Mouse (Mus musculus): ENCODE data around the gene Rho. TPM values are rescaled to one million over a fixed set of nuclear protein-coding genes. Genes with fewer than 3 reads are reported as not detected.
A peak's percentile ranks its signal among the peaks of the same experiment; 100 is the strongest.

Rho gene
- polyA plus RNA-seq, 1 experiment from 2014 or later, result not detected

DNA sequence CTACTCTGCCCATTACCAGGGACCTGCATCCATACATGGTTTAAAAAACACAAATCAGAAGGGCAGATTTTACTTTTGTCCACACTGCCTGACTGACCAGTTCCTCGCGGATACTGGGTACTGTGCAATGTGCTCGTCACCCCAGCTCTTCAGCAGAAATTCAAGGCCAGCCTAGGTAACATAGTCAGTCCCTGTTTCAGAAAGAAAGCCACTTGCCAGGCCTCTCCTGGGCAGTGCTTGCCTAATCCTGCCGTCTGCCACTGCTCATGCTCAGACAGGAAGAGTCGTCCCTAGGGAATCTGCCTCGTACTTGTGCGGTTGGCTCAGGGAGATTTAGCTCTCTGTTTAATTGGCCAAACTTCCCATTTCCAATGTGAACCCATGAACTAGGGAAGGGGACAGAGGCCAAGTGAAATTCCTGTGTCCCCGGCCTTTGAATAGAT is 30.0 kb upstream of the Rho start:
- Histone ChIP-seq H3K27ac (no peak overlapping the region), H3K27me3 (no peaks in the 10 kb centered on the region), H3K4me2 (no peak overlapping the region), H3K9me3 (replicated peaks) (no peaks in the 10 kb centered on the region), H3K4me1 (replicated peaks) (peaks cover 11% of the 10 kb centered on the region), H3K36me3 (no peaks in the 10 kb centered on the region), H3K4me3 (replicated peaks) (no peak overlapping the region), H3K9ac (no peak overlapping the region)
- DNase-seq (no peak), ATAC-seq (ENCODE audit: low read depth) (no peak)
- WGBS (ENCODE audit: insufficient replicate concordance), result 69% methylated on average over 8 of the region's 8 CpGs

DNA sequence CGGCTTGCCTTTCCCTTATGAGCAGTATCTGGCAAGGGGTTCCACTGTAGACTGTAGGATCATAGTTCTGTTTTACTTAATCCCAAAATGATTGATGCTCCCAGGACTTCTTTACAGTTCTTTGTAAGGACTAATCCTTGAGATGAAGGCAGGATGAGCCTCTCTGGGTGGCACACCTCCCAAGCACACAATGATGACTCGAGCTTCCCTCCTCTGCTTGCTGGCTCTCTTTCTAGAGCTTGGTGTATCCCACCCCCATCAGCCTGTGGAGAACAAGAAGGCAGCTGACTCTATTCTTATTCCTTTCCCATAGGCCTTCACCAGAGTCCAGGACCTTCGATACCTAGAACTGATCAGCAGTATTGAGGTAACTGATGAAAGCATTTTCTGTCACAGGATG is 29.0 kb upstream of the Rho start:
- Histone ChIP-seq H3K9ac (no peak overlapping the region), H3K4me3 (replicated peaks) (no peak overlapping the region), H3K36me3 (no peaks in the 10 kb centered on the region), H3K9me3 (replicated peaks) (no peaks in the 10 kb centered on the region), H3K27me3 (no peaks in the 10 kb centered on the region), H3K4me1 (replicated peaks) (peaks cover 16% of the 10 kb centered on the region), H3K4me2 (no peak overlapping the region), H3K27ac (no peak overlapping the region)
- WGBS (ENCODE audit: insufficient replicate concordance), result 62% methylated on average over 3 of the region's 3 CpGs
- ATAC-seq (ENCODE audit: low read depth), result no peak
- DNase-seq, result no peak

DNA sequence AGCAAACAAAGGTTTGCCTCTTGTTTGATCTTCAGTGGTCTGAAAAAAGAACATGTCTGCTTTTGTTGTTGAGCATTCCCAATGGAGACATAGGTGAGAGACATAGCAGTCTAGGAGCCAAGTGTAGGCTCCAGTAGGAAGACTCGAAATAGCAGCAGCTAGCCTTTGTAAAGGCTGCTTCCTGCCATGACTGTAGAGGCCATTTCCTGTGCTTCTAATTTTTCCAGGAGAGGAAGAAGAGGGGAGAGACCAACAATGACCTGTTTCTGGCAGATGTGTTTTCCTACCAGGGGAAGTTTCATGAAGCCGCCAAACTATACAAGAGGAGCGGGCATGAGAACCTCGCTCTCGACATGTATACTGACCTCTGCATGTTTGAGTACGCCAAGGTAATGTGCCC is 26.0 kb upstream of the Rho start:
- H3K4me1 ChIP-seq (replicated peaks), result peaks cover 46% of the 10 kb centered on the region
- no peaks in the 10 kb centered on the region for H3K36me3 ChIP-seq
- DNase-seq (no peak), ATAC-seq (ENCODE audit: low read depth) (no peak)
- no peak overlapping the region for H3K9ac ChIP-seq
- 64% methylated on average over 6 of the region's 6 CpGs for WGBS (ENCODE audit: insufficient replicate concordance)
- H3K4me3 ChIP-seq (replicated peaks), result no peak overlapping the region
- no peak overlapping the region for H3K27ac ChIP-seq
- no peak overlapping the region for H3K4me2 ChIP-seq
- H3K27me3 ChIP-seq, result no peaks in the 10 kb centered on the region
- no peaks in the 10 kb centered on the region for H3K9me3 ChIP-seq (replicated peaks)

DNA sequence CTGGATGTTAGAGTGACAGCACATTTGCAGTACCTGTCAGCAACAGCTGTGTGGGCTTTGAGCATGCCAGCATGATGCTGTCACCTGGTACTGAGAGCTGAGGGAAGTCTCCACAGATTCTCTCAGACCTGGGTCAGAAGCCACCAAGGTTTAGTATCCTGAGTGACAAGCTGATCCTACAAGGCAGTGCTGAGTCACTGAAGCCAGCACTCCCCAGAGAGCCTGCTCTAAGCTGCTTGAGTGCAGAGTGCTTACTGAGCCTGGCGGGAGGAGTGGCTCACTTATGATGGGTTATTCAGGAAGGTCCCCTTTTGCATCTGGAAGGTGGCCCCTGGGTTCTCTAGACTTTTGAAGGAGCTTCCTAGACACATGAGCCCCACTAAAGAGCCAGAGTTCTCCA is 25.1 kb upstream of the Rho start:
- H3K4me2 ChIP-seq, result no peak overlapping the region
- no peak overlapping the region for H3K27ac ChIP-seq
- no peak overlapping the region for H3K9ac ChIP-seq
- WGBS (ENCODE audit: insufficient replicate concordance), result 14% methylated on average over 1 of the region's 1 CpGs
- H3K36me3 ChIP-seq, result no peaks in the 10 kb centered on the region
- H3K27me3 ChIP-seq, result no peaks in the 10 kb centered on the region
- DNase-seq (no peak), ATAC-seq (ENCODE audit: low read depth) (no peak)
- H3K4me1 ChIP-seq (replicated peaks), result peaks cover 47% of the 10 kb centered on the region
- H3K4me3 ChIP-seq (replicated peaks), result no peak overlapping the region
- H3K9me3 ChIP-seq (replicated peaks), result no peaks in the 10 kb centered on the region

DNA sequence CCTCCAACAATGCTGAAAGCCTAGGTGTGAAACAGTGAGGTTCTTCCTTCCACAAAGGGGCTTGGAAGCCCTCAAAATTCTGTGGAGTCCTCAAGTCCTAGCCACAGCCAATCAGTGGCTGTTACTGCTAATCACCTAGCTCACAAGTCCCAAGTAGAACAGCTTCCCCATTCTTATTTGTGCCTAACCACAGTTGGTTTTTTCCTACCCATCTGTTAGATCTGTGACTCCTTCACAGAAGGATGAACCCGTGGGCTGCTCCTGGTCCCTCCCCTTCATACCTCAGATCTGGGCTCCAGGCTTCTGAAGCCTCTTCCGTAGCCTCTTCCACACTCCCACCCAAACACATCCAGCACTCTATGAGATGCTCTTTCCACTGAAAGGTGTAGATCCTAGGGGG is 24.7 kb upstream of the Rho start:
- H3K4me2 ChIP-seq, result no peak overlapping the region
- no peak for DNase-seq
- no peak overlapping the region for H3K27ac ChIP-seq
- H3K4me3 ChIP-seq (replicated peaks), result no peak overlapping the region
- no peak overlapping the region for H3K9ac ChIP-seq
- 26% methylated on average over 2 of the region's 2 CpGs for WGBS (ENCODE audit: insufficient replicate concordance)
- H3K36me3 ChIP-seq, result no peaks in the 10 kb centered on the region
- H3K4me1 ChIP-seq (replicated peaks), result peaks cover 47% of the 10 kb centered on the region
- H3K27me3 ChIP-seq, result no peaks in the 10 kb centered on the region
- no peak for ATAC-seq (ENCODE audit: low read depth)
- H3K9me3 ChIP-seq (replicated peaks), result no peaks in the 10 kb centered on the region

DNA sequence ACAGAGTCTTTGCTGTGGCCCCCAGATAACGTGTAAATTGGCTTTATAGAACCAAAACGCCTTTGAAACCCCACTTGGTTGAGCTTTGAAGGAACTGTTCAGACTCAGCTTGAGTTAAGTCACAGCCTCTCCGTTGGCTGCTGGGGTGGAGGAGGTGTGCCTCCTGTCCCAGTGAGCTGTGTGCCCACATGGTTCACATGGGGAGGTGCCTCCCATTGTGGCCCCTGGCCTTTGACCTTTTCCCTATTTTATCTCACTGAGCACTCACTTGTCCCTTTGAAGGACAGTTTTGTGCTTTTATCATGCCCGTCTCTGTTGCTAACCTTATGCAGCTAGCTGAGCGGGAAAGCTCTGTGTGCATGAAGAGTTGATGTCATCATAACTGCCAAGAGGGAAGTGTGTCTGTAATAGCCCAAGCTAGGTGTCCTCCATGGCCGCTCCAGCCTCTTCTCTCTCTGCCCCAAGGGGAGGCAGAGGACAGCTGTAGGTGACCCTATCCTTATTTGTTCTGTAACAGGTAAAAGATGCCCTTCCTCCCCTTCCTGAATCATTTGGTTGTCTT is 23.0 kb upstream of the Rho start:
- DNase-seq (peak; percentile 15), ATAC-seq (ENCODE audit: low read depth) (peak; percentile 43)
- peaks cover 47% of the 10 kb centered on the region for H3K4me1 ChIP-seq (replicated peaks)
- 12% methylated on average over 6 of the region's 6 CpGs for WGBS (ENCODE audit: insufficient replicate concordance)
- no peak overlapping the region for H3K4me3 ChIP-seq (replicated peaks)
- H3K9me3 ChIP-seq (replicated peaks), result no peaks in the 10 kb centered on the region
- no peaks in the 10 kb centered on the region for H3K27me3 ChIP-seq
- no peak overlapping the region for H3K4me2 ChIP-seq
- no peak overlapping the region for H3K27ac ChIP-seq
- H3K36me3 ChIP-seq, result no peaks in the 10 kb centered on the region
- H3K9ac ChIP-seq, result no peak overlapping the region

DNA sequence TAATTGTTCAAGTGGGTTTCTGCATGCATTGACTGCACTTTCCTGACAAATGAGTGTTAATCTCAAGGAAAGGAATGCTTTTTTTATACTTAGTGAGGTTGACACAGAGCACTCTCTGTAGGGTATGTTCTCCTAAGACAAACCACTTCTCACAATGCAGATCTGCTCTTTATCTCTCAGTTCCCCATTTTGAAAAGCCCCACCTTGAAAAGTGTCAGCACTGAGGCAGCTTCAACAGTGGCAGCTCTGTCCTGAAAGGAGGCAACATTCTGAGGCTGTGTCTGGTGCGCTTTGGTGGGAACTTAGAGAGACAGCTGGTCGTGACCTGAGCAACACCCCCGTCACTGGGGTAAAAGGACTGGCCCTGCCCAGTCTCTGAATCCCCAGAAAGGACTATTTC is 22.5 kb upstream of the Rho start:
- peaks cover 47% of the 10 kb centered on the region for H3K4me1 ChIP-seq (replicated peaks)
- DNase-seq (no peak), ATAC-seq (ENCODE audit: low read depth) (no peak)
- H3K36me3 ChIP-seq, result no peaks in the 10 kb centered on the region
- H3K9me3 ChIP-seq (replicated peaks), result no peaks in the 10 kb centered on the region
- no peak overlapping the region for H3K4me2 ChIP-seq
- no peak overlapping the region for H3K27ac ChIP-seq
- 17% methylated on average over 3 of the region's 3 CpGs for WGBS (ENCODE audit: insufficient replicate concordance)
- no peak overlapping the region for H3K9ac ChIP-seq
- H3K4me3 ChIP-seq (replicated peaks), result no peak overlapping the region
- H3K27me3 ChIP-seq, result no peaks in the 10 kb centered on the region

DNA sequence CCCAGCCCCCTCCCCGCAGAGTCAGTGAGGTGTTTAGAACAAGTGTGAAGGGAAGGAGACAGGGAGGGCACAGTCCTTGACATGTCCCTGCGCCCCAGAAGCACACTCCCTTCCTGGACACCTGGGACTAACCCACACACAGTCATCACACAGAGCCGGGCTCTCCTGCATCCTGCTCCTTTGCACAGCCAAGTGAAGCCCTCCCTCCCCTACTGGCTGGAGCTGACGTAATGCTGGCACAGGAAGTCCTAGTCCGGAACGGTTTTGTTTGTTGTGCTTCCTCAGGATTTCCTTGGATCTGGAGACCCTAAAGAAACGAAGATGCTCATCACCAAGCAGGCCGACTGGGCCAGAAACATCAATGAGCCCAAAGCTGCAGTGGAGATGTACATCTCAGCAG is 21.6 kb upstream of the Rho start:
- Histone ChIP-seq H3K36me3 (no peaks in the 10 kb centered on the region), H3K27ac (no peak overlapping the region), H3K27me3 (no peaks in the 10 kb centered on the region), H3K4me2 (no peak overlapping the region), H3K4me1 (replicated peaks) (peaks cover 47% of the 10 kb centered on the region), H3K4me3 (replicated peaks) (no peak overlapping the region), H3K9ac (no peak overlapping the region), H3K9me3 (replicated peaks) (no peaks in the 10 kb centered on the region)
- DNase-seq (no peak), ATAC-seq (ENCODE audit: low read depth) (peak; percentile 46; the same call in 1 of the 2 replicates)
- WGBS (ENCODE audit: insufficient replicate concordance), result 35% methylated on average over 8 of the region's 8 CpGs

DNA sequence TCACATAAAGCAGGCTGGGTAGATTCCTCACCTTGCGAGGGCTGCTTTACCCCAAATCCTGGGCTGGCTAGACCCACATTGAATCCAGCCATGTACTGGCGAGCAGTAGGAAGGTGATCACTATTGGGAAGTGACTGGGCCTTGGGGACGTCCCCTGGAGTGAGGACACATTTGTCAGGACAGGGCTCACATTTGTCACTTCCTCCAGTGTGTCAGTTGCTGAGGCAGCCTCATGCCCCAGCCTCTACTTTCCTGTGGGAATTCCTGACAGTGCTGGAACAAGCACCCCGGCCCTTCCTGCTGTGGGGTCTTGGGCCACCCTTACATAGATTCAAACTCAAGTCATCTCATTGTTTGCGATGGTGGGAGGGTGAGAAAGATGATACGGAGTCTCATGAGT is 19.8 kb upstream of the Rho start:
- H3K27ac ChIP-seq, result no peak overlapping the region
- no peak overlapping the region for H3K4me2 ChIP-seq
- no peaks in the 10 kb centered on the region for H3K36me3 ChIP-seq
- H3K4me1 ChIP-seq (replicated peaks), result peaks cover 36% of the 10 kb centered on the region
- WGBS (ENCODE audit: insufficient replicate concordance), result 55% methylated on average over 6 of the region's 6 CpGs
- no peaks in the 10 kb centered on the region for H3K9me3 ChIP-seq (replicated peaks)
- no peak overlapping the region for H3K4me3 ChIP-seq (replicated peaks)
- no peak for DNase-seq
- no peak for ATAC-seq (ENCODE audit: low read depth)
- no peak overlapping the region for H3K9ac ChIP-seq
- no peaks in the 10 kb centered on the region for H3K27me3 ChIP-seq

DNA sequence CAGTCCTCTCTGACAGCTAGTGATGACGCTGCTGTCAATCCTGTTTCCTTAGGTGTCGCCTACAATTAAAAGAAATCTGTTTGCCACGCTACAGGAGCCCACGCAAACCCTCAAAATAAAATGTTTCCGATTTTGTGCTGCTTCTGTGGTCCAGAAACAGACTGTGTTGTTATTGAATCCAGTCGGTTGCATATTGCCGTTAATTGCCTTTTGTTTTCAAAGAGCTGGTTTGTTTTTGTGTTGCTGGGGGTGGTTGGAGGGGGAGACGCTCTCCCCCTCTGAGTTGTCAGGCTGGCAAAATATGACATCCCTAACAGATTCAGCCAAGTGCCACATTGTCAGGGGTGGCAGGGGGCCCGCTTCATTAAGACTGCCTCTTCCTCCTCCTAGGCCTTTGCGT is 18.1 kb upstream of the Rho start:
- ATAC-seq (ENCODE audit: low read depth) (no peak), DNase-seq (no peak)
- no peak overlapping the region for H3K4me3 ChIP-seq (replicated peaks)
- WGBS (ENCODE audit: insufficient replicate concordance), result 75% methylated on average over 10 of the region's 10 CpGs
- no peaks in the 10 kb centered on the region for H3K9me3 ChIP-seq (replicated peaks)
- H3K36me3 ChIP-seq, result no peaks in the 10 kb centered on the region
- H3K9ac ChIP-seq, result no peak overlapping the region
- peaks cover 30% of the 10 kb centered on the region for H3K4me1 ChIP-seq (replicated peaks)
- no peak overlapping the region for H3K4me2 ChIP-seq
- no peaks in the 10 kb centered on the region for H3K27me3 ChIP-seq
- no peak overlapping the region for H3K27ac ChIP-seq

DNA sequence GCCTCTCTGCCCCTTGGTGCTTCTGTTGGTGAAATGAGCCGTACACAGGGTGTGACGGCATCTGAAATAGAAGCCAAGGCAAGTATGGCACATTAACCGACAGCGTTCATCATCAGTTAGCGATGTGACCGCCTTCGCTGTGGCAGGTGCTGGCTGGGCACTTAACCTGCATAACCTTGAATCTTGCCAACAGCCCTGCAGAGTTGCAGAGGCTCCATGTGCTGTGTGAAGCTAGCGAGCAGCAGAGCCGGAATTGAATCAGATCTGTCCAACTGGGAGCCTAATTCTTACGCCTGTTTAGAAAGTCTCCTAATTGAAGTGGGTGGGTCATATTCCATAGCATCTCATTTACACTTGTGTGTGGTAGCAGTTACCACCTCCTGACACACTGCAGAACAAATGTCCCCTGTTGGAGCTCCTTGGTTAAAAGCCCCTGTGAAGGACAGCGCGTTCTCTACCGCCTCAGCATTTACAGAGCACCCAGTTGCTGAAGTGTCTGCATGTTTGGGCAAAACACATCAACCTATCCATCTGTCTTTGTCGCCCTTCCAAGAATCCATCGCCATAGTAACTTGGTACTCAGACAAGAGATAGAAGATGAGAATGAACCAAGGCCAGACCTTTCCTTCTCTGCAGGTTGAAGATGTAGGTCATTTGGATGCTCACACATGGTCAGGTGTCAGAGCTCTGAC is 16.9 kb upstream of the Rho start:
- H3K4me3 ChIP-seq (replicated peaks), result no peak overlapping the region
- WGBS (ENCODE audit: insufficient replicate concordance), result 81% methylated on average over 15 of the region's 15 CpGs
- no peaks in the 10 kb centered on the region for H3K9me3 ChIP-seq (replicated peaks)
- no peaks in the 10 kb centered on the region for H3K27me3 ChIP-seq
- no peak overlapping the region for H3K4me2 ChIP-seq
- H3K4me1 ChIP-seq (replicated peaks), result peaks cover 22% of the 10 kb centered on the region
- H3K9ac ChIP-seq, result no peak overlapping the region
- H3K36me3 ChIP-seq, result no peaks in the 10 kb centered on the region
- DNase-seq (no peak), ATAC-seq (ENCODE audit: low read depth) (no peak)
- no peak overlapping the region for H3K27ac ChIP-seq

Measured in liver, embryonic 13.5 days (tissue).